Mouse (Mus musculus) intestine, postnatal 0 days (tissue): Measurements from ENCODE around the gene Rad51b. TPM values are rescaled to one million over a fixed set of nuclear protein-coding genes. Genes with fewer than 3 reads are reported as not detected.
A peak's percentile ranks its signal among the peaks of the same experiment; 100 is the strongest.
"Not testable (repeated sequence)": the region's sequence is repeated elsewhere in the genome, so short reads cannot be mapped to it uniquely, and the experiment has no call there.

Experiments
- ATAC-seq: fragments of 200-750 bp; cut with Nextera tagmentation; 2 replicates; pipeline ENCODE4 v1.8.0; 2017; ENCODE audit warnings: mild to moderate bottlenecking, moderate TSS enrichment, moderate library complexity
- H3K27ac ChIP-seq: fragments of 300-500 bp; sonication (generic); 2 replicates; pipeline ENCODE4 v1.5.1; 2014; ENCODE audit warnings: mild to moderate bottlenecking, low read depth, low read length, moderate library complexity
- H3K27me3 ChIP-seq: fragments of 300-500 bp; sonication (generic); replicated peaks from 2 replicates; pipeline ENCODE4 v1.6.1; 2014; ENCODE audit warnings: low read length, mixed read lengths; ENCODE audit not compliant: control insufficient read depth, insufficient read depth
- H3K36me3 ChIP-seq: fragments of 300-500 bp; sonication (generic); 2 replicates; pipeline ENCODE4 v1.6.1; 2014; ENCODE audit warnings: mild to moderate bottlenecking, moderate library complexity; ENCODE audit not compliant: control insufficient read depth, insufficient read depth
- H3K4me1 ChIP-seq: fragments of 300-500 bp; sonication (generic); replicated peaks from 2 replicates; pipeline ENCODE4 v1.6.1; 2014; ENCODE audit warnings: antibody characterized with exemption, low read length, mixed read lengths; ENCODE audit not compliant: control insufficient read depth, insufficient read depth
- H3K4me2 ChIP-seq: fragments of 300-500 bp; sonication (generic); replicated peaks from 2 replicates; pipeline ENCODE4 v1.6.1; 2014; ENCODE audit warnings: low read depth, mild to moderate bottlenecking, moderate library complexity
- H3K4me3 ChIP-seq: fragments of 300-500 bp; sonication (generic); 2 replicates; pipeline ENCODE4 v1.5.1; 2014; ENCODE audit warnings: low read depth, low read length
- H3K9ac ChIP-seq: fragments of 300-500 bp; sonication (generic); 2 replicates; pipeline ENCODE4 v1.6.1; 2014; ENCODE audit warnings: mild to moderate bottlenecking, low read depth, low read length
- H3K9me3 ChIP-seq: fragments of 300-500 bp; sonication (generic); 2 replicates; pipeline ENCODE4 v1.6.1; 2016; ENCODE audit warnings: mixed run types; ENCODE audit not compliant: control insufficient read depth
- CTCF ChIP-seq: sonication (generic); IDR thresholded peaks from 2 replicates; pipeline ENCODE4 v1.5.1; 2016; ENCODE audit warnings: low read depth, mild to moderate bottlenecking, control low read depth, antibody characterized with exemption, moderate library complexity
- WGBS: fragments of 180-500 bp; shearing (Covaris S2); extraction: QIAGEN DNeasy Blood & Tissue Kit; methylation state at CpG from one replicate; pipeline ENCODE4 v1.1.7; 2014; 5-methylcytosine and 5-hydroxymethylcytosine counted together
- polyA plus RNA-seq: library from polyadenylated mRNA; unstranded; fragments of >200 nt; fragmentation: Nextera tagmentation; extraction: Ambion mirVana; gene quantifications from 2 replicates; pipeline ENCODE4 v1.2.1, GENCODE M21; 2015

The Rad51b gene
- polyA plus RNA-seq, 1 experiment from 2014 or later: 1.9 TPM

- Histone ChIP-seq H3K36me3 (no peaks in the 10 kb centered on the region), H3K4me2 (no peak overlapping the region), H3K9me3 (no peaks in the 10 kb centered on the region), H3K9ac (no peak overlapping the region), H3K4me3 (no peak overlapping the region), H3K4me1 (no peaks in the 10 kb centered on the region), H3K27me3 (no peaks in the 10 kb centered on the region), H3K27ac (no peak overlapping the region)
- TF ChIP-seq CTCF: no peak
- 68% methylated on average over 9 of the region's 9 CpGs for WGBS
- ATAC-seq: no peak
Observed at GRCm38 (mm10) chr12:79301802-79302201, 4.7 kb downstream of the Rad51b start.

DNA sequence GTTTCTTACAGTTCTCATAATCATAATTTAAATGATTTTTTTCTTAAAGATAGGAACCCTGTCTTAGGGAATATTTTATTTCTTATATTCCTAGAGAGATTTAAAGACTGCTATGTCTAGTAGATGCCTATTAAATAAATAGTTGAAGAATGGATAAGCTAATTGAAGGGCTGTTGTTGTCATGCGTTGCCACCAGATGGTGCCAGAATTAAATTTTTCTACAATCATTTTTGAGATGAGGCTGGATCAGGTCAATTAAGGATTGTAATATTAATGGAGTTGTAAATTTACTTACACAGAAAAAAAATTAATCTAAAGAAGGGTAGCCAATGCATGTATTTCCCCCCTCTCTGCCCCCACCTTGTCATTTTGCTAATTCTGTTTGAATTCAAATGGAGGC is 8.0 kb downstream of the Rad51b start:
- peak; percentile 61 for TF ChIP-seq CTCF
- Histone ChIP-seq H3K4me2 (no peak overlapping the region), H3K9me3 (no peaks in the 10 kb centered on the region), H3K27me3 (no peaks in the 10 kb centered on the region), H3K4me3 (no peak overlapping the region), H3K9ac (no peak overlapping the region), H3K27ac (no peak overlapping the region), H3K36me3 (no peaks in the 10 kb centered on the region), H3K4me1 (no peaks in the 10 kb centered on the region)
- no peak for ATAC-seq
- WGBS: 40% methylated on average over 1 of the region's 1 CpGs

GRCm38 (mm10) chr12:79306013-79306412 is 8.9 kb downstream of the Rad51b start:
- no peaks in the 10 kb centered on the region for H3K9me3 ChIP-seq
- H3K27me3 ChIP-seq: no peaks in the 10 kb centered on the region
- no peak for ATAC-seq
- no peak overlapping the region for H3K4me2 ChIP-seq
- no peaks in the 10 kb centered on the region for H3K36me3 ChIP-seq
- 44% methylated on average over 4 of the region's 4 CpGs for WGBS
- no peak overlapping the region for H3K27ac ChIP-seq
- H3K9ac ChIP-seq: no peak overlapping the region
- H3K4me3 ChIP-seq: no peak overlapping the region
- H3K4me1 ChIP-seq: no peaks in the 10 kb centered on the region
- no peak for TF ChIP-seq CTCF

GRCm38 (mm10) chr12:79313721-79314120 is 16.6 kb downstream of the Rad51b start:
- H3K27me3 ChIP-seq: no peaks in the 10 kb centered on the region
- H3K4me2 ChIP-seq: no peak overlapping the region; the same call in 1 of the 2 replicates
- H3K4me3 ChIP-seq: no peak overlapping the region
- no peak for TF ChIP-seq CTCF
- H3K27ac ChIP-seq: no peak overlapping the region
- H3K36me3 ChIP-seq: no peaks in the 10 kb centered on the region
- peak; percentile 70 for ATAC-seq
- H3K4me1 ChIP-seq: 0 out of 2 replicates have a peak, but pooled peaks cover 3% of the 10 kb centered on the region
- H3K9ac ChIP-seq: no peak overlapping the region
- H3K9me3 ChIP-seq: no peaks in the 10 kb centered on the region
- WGBS: 46% methylated on average over 4 of the region's 4 CpGs

DNA sequence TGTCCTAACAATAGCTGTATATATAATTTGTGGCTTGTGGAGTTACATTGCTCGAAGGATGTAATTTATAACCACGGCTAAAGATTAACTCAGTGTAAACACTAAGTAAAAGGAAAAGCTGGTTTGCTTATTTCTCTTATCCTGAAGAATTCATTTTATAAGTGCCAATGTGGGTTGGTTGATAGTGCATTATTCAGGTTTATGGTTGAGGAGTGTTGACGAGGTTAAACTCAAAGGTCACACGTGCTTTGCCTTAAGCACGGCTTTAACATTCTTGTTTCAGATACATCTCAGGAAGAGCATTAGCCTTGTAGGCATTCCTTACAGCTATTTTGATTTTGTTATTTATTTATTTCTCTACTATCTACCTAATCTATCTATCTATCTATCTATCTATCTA is 20.3 kb downstream of the Rad51b start:
- 0 out of 2 replicates have a peak, but pooled peaks cover 3% of the 10 kb centered on the region for H3K4me1 ChIP-seq
- no peak for ATAC-seq
- TF ChIP-seq CTCF: no peak
- H3K4me2 ChIP-seq: no peak overlapping the region
- no peaks in the 10 kb centered on the region for H3K36me3 ChIP-seq
- no peak overlapping the region for H3K4me3 ChIP-seq
- no peak overlapping the region for H3K9ac ChIP-seq
- no peaks in the 10 kb centered on the region for H3K9me3 ChIP-seq
- H3K27ac ChIP-seq: no peak overlapping the region
- no peaks in the 10 kb centered on the region for H3K27me3 ChIP-seq
- WGBS: 16% methylated on average over 5 of the region's 5 CpGs

GRCm38 (mm10) chr12:79320895-79321294 is 23.8 kb downstream of the Rad51b start:
- Histone ChIP-seq H3K4me2 (no peak overlapping the region), H3K27ac (no peak overlapping the region), H3K9me3 (no peaks in the 10 kb centered on the region), H3K4me1 (0 out of 2 replicates have a peak, but pooled peaks cover 3% of the 10 kb centered on the region), H3K36me3 (no peaks in the 10 kb centered on the region), H3K4me3 (no peak overlapping the region), H3K27me3 (no peaks in the 10 kb centered on the region), H3K9ac (no peak overlapping the region)
- ATAC-seq: no peak
- no peak for TF ChIP-seq CTCF
- 81% methylated on average over 5 of the region's 5 CpGs for WGBS

DNA sequence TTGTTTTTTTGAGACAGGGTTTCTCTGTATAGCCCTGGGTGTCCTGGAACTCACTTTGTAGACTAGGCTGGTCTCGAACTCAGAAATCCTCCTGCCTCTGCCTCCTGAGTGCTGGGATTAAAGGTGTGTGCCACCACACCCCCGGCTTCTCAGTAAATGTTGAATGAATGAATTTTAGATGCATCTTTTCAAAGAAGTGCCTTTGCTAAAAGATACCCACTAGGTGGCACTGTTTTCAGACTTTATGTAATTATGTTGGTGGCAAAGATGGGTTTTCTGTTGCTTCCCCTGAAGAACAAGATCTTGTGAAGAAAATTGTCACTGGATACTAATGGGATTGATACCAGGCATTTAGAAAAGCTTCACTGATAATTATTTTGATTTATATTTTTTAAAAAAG is 25.5 kb downstream of the Rad51b start:
- H3K36me3 ChIP-seq: not testable (repeated sequence)
- 61% methylated on average over 2 of the region's 2 CpGs for WGBS

More for the DNA sequence above, 25.5 kb downstream of the Rad51b start:
- H3K4me3 ChIP-seq, H3K9ac ChIP-seq, H3K27ac ChIP-seq, H3K27me3 ChIP-seq, H3K9me3 ChIP-seq, H3K4me2 ChIP-seq, H3K4me1 ChIP-seq, ATAC-seq: not testable (repeated sequence)
- peak; percentile 65 for TF ChIP-seq CTCF
